Mouse (Mus musculus): Measurements from ENCODE around the gene Sptb.

DNA sequence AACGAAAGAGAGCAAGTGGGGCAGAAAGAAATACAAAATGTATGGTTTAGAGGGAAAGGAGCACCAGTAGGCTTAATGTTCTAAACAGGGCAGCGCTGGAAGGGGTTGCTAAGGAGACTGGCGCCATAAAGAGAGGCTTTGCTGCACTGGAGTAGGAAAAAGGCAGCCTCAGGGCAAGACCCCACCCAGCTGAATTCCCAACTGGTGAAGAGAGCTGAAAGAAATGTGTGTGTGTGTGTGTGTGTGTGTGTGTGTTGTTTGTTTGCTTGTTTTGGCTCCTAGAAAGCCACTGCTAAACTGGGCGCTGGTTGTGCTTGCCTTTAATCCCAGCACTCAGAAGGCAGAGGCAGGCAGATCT, 94.8 kb downstream of the Sptb start:
- no peak for TF ChIP-seq CTCF (IDR thresholded peaks at IDR 0.05; ENCODE audit: low read depth)
- no peak for TF ChIP-seq EP300 (IDR thresholded peaks at IDR 0.05; ENCODE audit: low read depth)

All from heart, postnatal 0 days (tissue).